Mouse (Mus musculus): ENCODE measurements around the gene Krtap28-10. TPM values are rescaled to one million over a fixed set of nuclear protein-coding genes. Genes with fewer than 3 reads are reported as not detected.

Krtap28-10 gene
- polyA plus RNA-seq, 1 experiment from 2014 or later = not detected

GRCm38 (mm10) chr1:83044882-83045427 is 2.7 kb upstream of the Krtap28-10 start, which contains the start of gene Gm47969:
TSS of gene Gm47969 (plus strand) at chr1:83044932.
- no peaks in the 10 kb centered on the region for H3K4me1 ChIP-seq (replicated peaks)
- H3K4me3 ChIP-seq (replicated peaks) = no peak within 1 kb of the TSS
- no peak within 1 kb of the TSS for H3K9ac ChIP-seq (replicated peaks)
- H3K4me2 ChIP-seq (replicated peaks) = no peak within 1 kb of the TSS
- 90% methylated on average over 5 of the region's 5 CpGs for WGBS
- no peak within 1 kb of the TSS for H3K27ac ChIP-seq
- no peaks in the 10 kb centered on the region for H3K36me3 ChIP-seq
- no peak for ATAC-seq
- H3K9me3 ChIP-seq = no peaks in the 10 kb centered on the region
- H3K27me3 ChIP-seq = no peaks in the 10 kb centered on the region

- 82% methylated on average over 4 of the region's 4 CpGs for WGBS
- Histone ChIP-seq H3K27me3 (no peaks in the 10 kb centered on the region), H3K27ac (no peak overlapping the region), H3K36me3 (no peaks in the 10 kb centered on the region), H3K4me2 (replicated peaks) (no peak overlapping the region), H3K9ac (replicated peaks) (no peak overlapping the region), H3K4me1 (replicated peaks) (peaks cover 6% of the 10 kb centered on the region; the same call in 1 of the 2 replicates), H3K4me3 (replicated peaks) (no peak overlapping the region), H3K9me3 (no peaks in the 10 kb centered on the region)
- ATAC-seq = no peak
Observed at GRCm38 (mm10) chr1:83039080-83039479, 3.2 kb downstream of the Krtap28-10 start.

GRCm38 (mm10) chr1:83038109-83038672 is 4.1 kb downstream of the Krtap28-10 start, which contains the start of gene Slc19a3:
TSS of gene Slc19a3 (minus strand) at chr1:83038448.
- H3K27ac ChIP-seq = no peak within 1 kb of the TSS
- no peaks in the 10 kb centered on the region for H3K9me3 ChIP-seq
- WGBS = 1% methylated on average over 25 of the region's 25 CpGs
- H3K36me3 ChIP-seq = no peaks in the 10 kb centered on the region
- peak within 1 kb of the TSS; percentile 56 for H3K9ac ChIP-seq (replicated peaks)
- peak within 1 kb of the TSS; percentile 51 for H3K4me3 ChIP-seq (replicated peaks)
- peak; percentile 88 for ATAC-seq
- peaks cover 6% of the 10 kb centered on the region; the same call in 1 of the 2 replicates for H3K4me1 ChIP-seq (replicated peaks)
- peak within 1 kb of the TSS; percentile 74 for H3K4me2 ChIP-seq (replicated peaks)
- H3K27me3 ChIP-seq = no peaks in the 10 kb centered on the region

- peaks cover 6% of the 10 kb centered on the region; the same call in 1 of the 2 replicates for H3K4me1 ChIP-seq (replicated peaks)
- H3K9me3 ChIP-seq = no peaks in the 10 kb centered on the region
- no peak for ATAC-seq
- H3K36me3 ChIP-seq = no peaks in the 10 kb centered on the region
- WGBS = 70% methylated on average over 11 of the region's 11 CpGs
- no peak overlapping the region for H3K27ac ChIP-seq
- no peak overlapping the region for H3K4me2 ChIP-seq (replicated peaks)
- no peak overlapping the region for H3K9ac ChIP-seq (replicated peaks)
- no peak overlapping the region for H3K4me3 ChIP-seq (replicated peaks)
- no peaks in the 10 kb centered on the region for H3K27me3 ChIP-seq
Observed at GRCm38 (mm10) chr1:83036892-83037667, 5.2 kb downstream of the Krtap28-10 start.

- Histone ChIP-seq H3K27me3 (no peaks in the 10 kb centered on the region), H3K9me3 (no peaks in the 10 kb centered on the region), H3K4me3 (replicated peaks) (no peak overlapping the region), H3K4me2 (replicated peaks) (no peak overlapping the region), H3K36me3 (no peaks in the 10 kb centered on the region), H3K4me1 (replicated peaks) (peaks cover 6% of the 10 kb centered on the region; the same call in 1 of the 2 replicates), H3K9ac (replicated peaks) (no peak overlapping the region), H3K27ac (no peak overlapping the region)
- ATAC-seq = no peak
- WGBS = 72% methylated on average over 5 of the region's 5 CpGs
Observed at GRCm38 (mm10) chr1:83034509-83034908, 7.8 kb downstream of the Krtap28-10 start.

- H3K9ac ChIP-seq (replicated peaks) = no peak overlapping the region
- no peak overlapping the region for H3K4me2 ChIP-seq (replicated peaks)
- H3K4me3 ChIP-seq (replicated peaks) = no peak overlapping the region
- H3K36me3 ChIP-seq = no peaks in the 10 kb centered on the region
- 91% methylated on average over 6 of the region's 6 CpGs for WGBS
- H3K4me1 ChIP-seq (replicated peaks) = no peaks in the 10 kb centered on the region; the same call in 1 of the 2 replicates
- no peak overlapping the region for H3K27ac ChIP-seq
- ATAC-seq = no peak
- H3K27me3 ChIP-seq = no peaks in the 10 kb centered on the region
- no peaks in the 10 kb centered on the region for H3K9me3 ChIP-seq
Observed at GRCm38 (mm10) chr1:83032508-83032907, 9.8 kb downstream of the Krtap28-10 start.

- no peak for ATAC-seq
- Histone ChIP-seq H3K4me3 (replicated peaks) (no peak overlapping the region), H3K4me2 (replicated peaks) (no peak overlapping the region), H3K27ac (no peak overlapping the region), H3K27me3 (no peaks in the 10 kb centered on the region), H3K9me3 (no peaks in the 10 kb centered on the region), H3K4me1 (replicated peaks) (no peaks in the 10 kb centered on the region), H3K36me3 (no peaks in the 10 kb centered on the region), H3K9ac (replicated peaks) (no peak overlapping the region)
- 48% methylated on average over 1 of the region's 1 CpGs for WGBS
Observed at GRCm38 (mm10) chr1:83031950-83032349, 10.3 kb downstream of the Krtap28-10 start.

- H3K9me3 ChIP-seq = no peaks in the 10 kb centered on the region
Observed at GRCm38 (mm10) chr1:83016556-83016955, 25.7 kb downstream of the Krtap28-10 start.

GRCm38 (mm10) chr1:83015329-83015879 is 26.9 kb downstream of the Krtap28-10 start:
- H3K27me3 ChIP-seq = no peaks in the 10 kb centered on the region
- H3K27ac ChIP-seq = no peak overlapping the region
- H3K4me3 ChIP-seq (replicated peaks) = no peak overlapping the region
- no peaks in the 10 kb centered on the region for H3K4me1 ChIP-seq (replicated peaks)
- H3K36me3 ChIP-seq = no peaks in the 10 kb centered on the region
- H3K9me3 ChIP-seq = no peaks in the 10 kb centered on the region
- no peak overlapping the region for H3K9ac ChIP-seq (replicated peaks)
- H3K4me2 ChIP-seq (replicated peaks) = no peak overlapping the region
- WGBS = 92% methylated on average over 10 of the region's 10 CpGs
- no peak for ATAC-seq

More at GRCm38 (mm10) chr1:83016556-83016955, 25.7 kb downstream of the Krtap28-10 start:
- no peak overlapping the region for H3K27ac ChIP-seq
- no peak for ATAC-seq
- no peaks in the 10 kb centered on the region for H3K4me1 ChIP-seq (replicated peaks)
- 59% methylated on average over 1 of the region's 1 CpGs for WGBS
- H3K4me3 ChIP-seq (replicated peaks) = no peak overlapping the region
- no peak overlapping the region for H3K4me2 ChIP-seq (replicated peaks)
- H3K36me3 ChIP-seq = no peaks in the 10 kb centered on the region
- no peak overlapping the region for H3K9ac ChIP-seq (replicated peaks)
- no peaks in the 10 kb centered on the region for H3K27me3 ChIP-seq

GRCm38 (mm10) chr1:83014477-83014876 is 27.8 kb downstream of the Krtap28-10 start:
- Histone ChIP-seq H3K27ac (no peak overlapping the region), H3K36me3 (no peaks in the 10 kb centered on the region), H3K9me3 (no peaks in the 10 kb centered on the region), H3K4me2 (replicated peaks) (no peak overlapping the region), H3K27me3 (no peaks in the 10 kb centered on the region), H3K4me1 (replicated peaks) (no peaks in the 10 kb centered on the region), H3K4me3 (replicated peaks) (no peak overlapping the region), H3K9ac (replicated peaks) (no peak overlapping the region)
- 91% methylated on average over 3 of the region's 3 CpGs for WGBS
- no peak for ATAC-seq

- no peak for ATAC-seq
- WGBS = 85% methylated on average over 6 of the region's 6 CpGs
Observed at GRCm38 (mm10) chr1:83007471-83007870, 34.8 kb downstream of the Krtap28-10 start.

More at GRCm38 (mm10) chr1:83007471-83007870, 34.8 kb downstream of the Krtap28-10 start:
- H3K4me1 ChIP-seq (replicated peaks) = no peaks in the 10 kb centered on the region
- H3K27ac ChIP-seq = no peak overlapping the region
- no peak overlapping the region for H3K4me2 ChIP-seq (replicated peaks)
- no peaks in the 10 kb centered on the region for H3K27me3 ChIP-seq
- H3K9me3 ChIP-seq = no peaks in the 10 kb centered on the region
- no peak overlapping the region for H3K9ac ChIP-seq (replicated peaks)
- H3K4me3 ChIP-seq (replicated peaks) = no peak overlapping the region
- H3K36me3 ChIP-seq = no peaks in the 10 kb centered on the region

Data from midbrain, embryonic 13.5 days (tissue).